Mouse (Mus musculus): ENCODE data around the gene Alkbh4. TPM values are rescaled to one million over a fixed set of nuclear protein-coding genes. Genes with fewer than 3 reads are reported as not detected.

Alkbh4 gene
- polyA plus RNA-seq, 1 experiment from 2014 or later: 29.9 TPM

DNA sequence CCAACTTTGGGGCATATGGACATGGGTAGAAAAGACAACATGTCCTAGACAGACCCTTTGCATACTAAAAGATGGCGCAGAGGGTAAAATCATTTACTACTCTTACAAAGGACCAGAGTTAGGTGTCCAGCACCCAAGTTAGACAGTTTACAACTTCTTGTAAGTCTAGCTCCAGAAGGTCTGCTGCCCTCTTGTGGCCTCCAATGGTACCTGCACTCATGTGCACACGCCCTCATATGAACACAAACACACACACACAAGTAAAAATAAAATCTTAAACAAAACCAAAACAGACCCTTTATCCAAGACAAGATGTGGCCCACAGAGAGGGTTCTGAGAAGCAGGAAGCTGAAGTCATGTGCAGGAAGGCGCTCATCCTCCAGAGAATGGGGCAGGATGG, 32.1 kb downstream of the Alkbh4 start:
- ATAC-seq (ENCODE audit: insufficient number of reproducible peaks, insufficient read depth, low FRiP score, low TSS enrichment, low read depth): no peak
- H3K4me2 ChIP-seq: no peak overlapping the region
- WGBS: 90% methylated on average over 3 of the region's 3 CpGs

DNA sequence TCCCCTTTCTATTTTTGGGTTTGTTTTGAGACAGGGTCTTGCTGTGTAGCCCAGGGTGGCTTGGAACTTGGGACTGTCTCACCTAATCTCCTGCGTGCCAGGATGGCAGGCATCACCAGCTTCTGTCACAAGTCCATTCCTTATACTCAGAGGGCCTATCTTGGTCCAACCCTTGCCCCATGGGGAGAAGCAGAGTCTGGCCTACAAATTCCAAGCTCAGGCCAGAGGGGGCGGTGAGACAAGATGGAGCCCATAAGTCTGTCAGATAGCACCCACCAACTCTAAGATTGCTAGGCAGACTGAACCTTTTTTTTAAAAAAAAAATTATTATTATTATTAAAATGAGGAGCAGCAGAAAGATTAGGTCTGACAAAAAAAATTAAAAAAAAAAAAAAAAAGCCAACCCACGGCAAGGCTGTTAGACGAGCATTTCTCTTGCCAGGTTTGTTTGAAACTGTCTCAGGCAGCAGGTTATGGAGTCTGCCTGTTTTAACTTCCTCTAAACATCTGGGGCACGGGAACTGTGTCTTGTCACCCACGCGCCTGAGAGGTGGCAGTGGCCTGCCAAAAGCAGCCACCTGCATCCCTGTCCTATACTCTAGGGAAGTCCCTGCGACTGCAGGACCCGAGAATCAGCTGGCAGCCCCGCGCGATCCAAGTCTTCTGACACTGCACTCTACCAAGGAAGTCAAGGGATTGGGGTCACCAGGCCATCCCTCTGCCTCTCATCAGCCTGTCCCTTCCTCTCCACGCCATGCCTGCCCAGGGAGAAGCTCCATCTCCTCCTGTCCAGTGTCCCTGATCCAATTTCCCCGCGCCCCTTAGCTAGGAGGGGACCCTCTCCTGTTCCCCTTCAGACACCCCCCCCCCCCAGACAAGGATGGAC, 33.9 kb downstream of the Alkbh4 start:
- peak; percentile 6; the same call in 1 of the 2 replicates for ATAC-seq (ENCODE audit: insufficient number of reproducible peaks, insufficient read depth, low FRiP score, low TSS enrichment, low read depth)
- Histone ChIP-seq H3K36me3 (peaks cover 11% of the 10 kb centered on the region), H3K9me3 (peaks cover 8% of the 10 kb centered on the region; the same call in 1 of the 2 replicates), H3K4me2 (peak overlapping the region; percentile 94), H3K4me3 (replicated peaks) (peak overlapping the region; percentile 63), H3K27ac (no peak overlapping the region), H3K9ac (replicated peaks) (peak overlapping the region; percentile 72), H3K27me3 (no peaks in the 10 kb centered on the region; the same call in 1 of the 2 replicates), H3K4me1 (replicated peaks) (peaks cover 12% of the 10 kb centered on the region)
- 11% methylated on average over 15 of the region's 15 CpGs for WGBS

More for the DNA sequence above, 32.1 kb downstream of the Alkbh4 start:
- Histone ChIP-seq H3K27ac (no peak overlapping the region), H3K9me3 (peaks cover 8% of the 10 kb centered on the region; the same call in 1 of the 2 replicates), H3K36me3 (peaks cover 11% of the 10 kb centered on the region), H3K4me1 (replicated peaks) (peaks cover 12% of the 10 kb centered on the region), H3K9ac (replicated peaks) (no peak overlapping the region), H3K27me3 (no peaks in the 10 kb centered on the region; the same call in 1 of the 2 replicates), H3K4me3 (replicated peaks) (no peak overlapping the region)

GRCm38 (mm10) chr5:136170512-136171362, 34.8 kb downstream of the Alkbh4 start, which contains the start of gene Orai2:
TSS of gene Orai2 (minus strand) at chr5:136170713.
- peaks cover 11% of the 10 kb centered on the region for H3K36me3 ChIP-seq
- peak; percentile 86 for ATAC-seq (ENCODE audit: insufficient number of reproducible peaks, insufficient read depth, low FRiP score, low TSS enrichment, low read depth)
- peaks cover 12% of the 10 kb centered on the region for H3K4me1 ChIP-seq (replicated peaks)
- 4% methylated on average over 49 of the region's 49 CpGs for WGBS
- H3K27me3 ChIP-seq: no peaks in the 10 kb centered on the region; the same call in 1 of the 2 replicates
- peak within 1 kb of the TSS; percentile 72 for H3K9ac ChIP-seq (replicated peaks)
- H3K9me3 ChIP-seq: peaks cover 12% of the 10 kb centered on the region; the same call in 1 of the 2 replicates
- peak within 1 kb of the TSS; percentile 41; the same call in 1 of the 2 replicates for H3K27ac ChIP-seq
- H3K4me2 ChIP-seq: peak within 1 kb of the TSS; percentile 94
- H3K4me3 ChIP-seq (replicated peaks): peak within 1 kb of the TSS; percentile 63

DNA sequence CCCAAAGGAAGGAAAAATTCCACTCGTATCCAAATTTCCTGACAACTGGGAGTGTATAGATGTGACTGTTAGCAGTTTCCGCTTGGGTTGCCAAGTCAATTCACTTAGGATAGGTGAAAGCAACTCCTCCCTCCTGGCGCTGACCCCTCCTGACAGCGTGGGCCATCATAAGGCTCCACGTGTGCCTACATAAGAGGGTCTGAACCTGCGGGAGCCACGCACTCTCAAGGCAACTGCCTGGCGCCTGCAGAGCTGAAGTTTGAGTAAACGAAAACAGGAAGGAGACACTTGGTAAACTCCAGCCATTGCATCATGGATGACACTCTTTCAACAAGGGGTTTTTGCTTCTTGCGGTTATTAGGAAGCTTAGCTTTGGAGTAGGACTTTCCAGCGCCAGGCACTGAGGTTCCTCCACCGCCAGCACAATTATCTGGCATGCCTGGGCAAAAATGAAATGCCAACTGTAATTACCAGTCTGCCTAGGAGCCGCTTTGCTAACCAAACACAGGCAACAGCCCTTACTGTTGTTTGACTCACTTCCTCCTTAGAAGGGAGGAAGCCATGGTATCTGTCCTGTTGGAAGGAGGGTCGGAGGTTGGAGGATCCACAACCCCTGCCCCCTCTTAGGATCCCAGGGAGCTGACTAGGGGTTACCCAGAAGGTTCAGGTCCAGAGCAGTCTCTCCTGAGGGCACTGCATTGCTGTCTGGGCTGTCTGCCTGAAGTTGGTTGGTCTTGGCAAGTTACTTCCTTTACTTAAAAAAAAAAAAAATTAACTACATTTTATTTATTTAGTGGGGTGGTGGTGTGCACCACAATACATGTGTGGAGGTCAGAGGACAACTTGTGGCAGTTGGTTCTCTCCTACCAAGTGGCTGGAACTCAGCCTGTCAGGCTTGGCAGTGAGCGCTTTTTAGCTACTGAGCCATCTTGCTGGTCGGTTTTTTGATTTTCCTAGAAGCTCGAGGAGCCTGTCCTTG, 35.7 kb downstream of the Alkbh4 start:
- H3K36me3 ChIP-seq: peaks cover 11% of the 10 kb centered on the region
- peak overlapping the region; percentile 94 for H3K4me2 ChIP-seq
- no peaks in the 10 kb centered on the region; the same call in 1 of the 2 replicates for H3K27me3 ChIP-seq
- no peak overlapping the region for H3K27ac ChIP-seq
- peak overlapping the region; percentile 57; the same call in 1 of the 2 replicates for H3K9ac ChIP-seq (replicated peaks)
- peaks cover 12% of the 10 kb centered on the region; the same call in 1 of the 2 replicates for H3K9me3 ChIP-seq
- H3K4me1 ChIP-seq (replicated peaks): peaks cover 12% of the 10 kb centered on the region
- ATAC-seq (ENCODE audit: insufficient number of reproducible peaks, insufficient read depth, low FRiP score, low TSS enrichment, low read depth): no peak
- peak overlapping the region; percentile 63 for H3K4me3 ChIP-seq (replicated peaks)
- 37% methylated on average over 17 of the region's 17 CpGs for WGBS

GRCm38 (mm10) chr5:136172939-136173338, 37.0 kb downstream of the Alkbh4 start:
- peaks cover 12% of the 10 kb centered on the region for H3K4me1 ChIP-seq (replicated peaks)
- H3K4me3 ChIP-seq (replicated peaks): no peak overlapping the region
- H3K9ac ChIP-seq (replicated peaks): no peak overlapping the region
- H3K36me3 ChIP-seq: peaks cover 12% of the 10 kb centered on the region
- H3K27me3 ChIP-seq: no peaks in the 10 kb centered on the region; the same call in 1 of the 2 replicates
- ATAC-seq (ENCODE audit: insufficient number of reproducible peaks, insufficient read depth, low FRiP score, low TSS enrichment, low read depth): no peak
- no peak overlapping the region for H3K27ac ChIP-seq
- peaks cover 11% of the 10 kb centered on the region; the same call in 1 of the 2 replicates for H3K9me3 ChIP-seq
- WGBS: 80% methylated on average over 9 of the region's 9 CpGs
- H3K4me2 ChIP-seq: no peak overlapping the region

- Histone ChIP-seq H3K36me3 (peaks cover 17% of the 10 kb centered on the region), H3K9me3 (0 out of 2 replicates have a peak, but pooled peaks cover 4% of the 10 kb centered on the region), H3K4me1 (replicated peaks) (peaks cover 12% of the 10 kb centered on the region), H3K27ac (no peak overlapping the region), H3K4me2 (no peak overlapping the region), H3K27me3 (no peaks in the 10 kb centered on the region; the same call in 1 of the 2 replicates), H3K4me3 (replicated peaks) (no peak overlapping the region), H3K9ac (replicated peaks) (no peak overlapping the region)
- no peak for ATAC-seq (ENCODE audit: insufficient number of reproducible peaks, insufficient read depth, low FRiP score, low TSS enrichment, low read depth)
- 58% methylated on average over 9 of the region's 9 CpGs for WGBS
These were observed 37.9 kb downstream of the Alkbh4 start for GRCm38 (mm10) chr5:136173606-136174463.

GRCm38 (mm10) chr5:136179594-136179993, 43.6 kb downstream of the Alkbh4 start:
- WGBS: 78% methylated on average over 5 of the region's 5 CpGs
- no peaks in the 10 kb centered on the region for H3K27me3 ChIP-seq
- ATAC-seq (ENCODE audit: insufficient number of reproducible peaks, insufficient read depth, low FRiP score, low TSS enrichment, low read depth): no peak
- H3K4me1 ChIP-seq (replicated peaks): no peaks in the 10 kb centered on the region
- no peak overlapping the region for H3K4me2 ChIP-seq
- H3K9ac ChIP-seq (replicated peaks): no peak overlapping the region
- H3K4me3 ChIP-seq (replicated peaks): no peak overlapping the region
- 0 out of 2 replicates have a peak, but pooled peaks cover 4% of the 10 kb centered on the region for H3K9me3 ChIP-seq
- no peak overlapping the region for H3K27ac ChIP-seq
- peaks cover 70% of the 10 kb centered on the region for H3K36me3 ChIP-seq

DNA sequence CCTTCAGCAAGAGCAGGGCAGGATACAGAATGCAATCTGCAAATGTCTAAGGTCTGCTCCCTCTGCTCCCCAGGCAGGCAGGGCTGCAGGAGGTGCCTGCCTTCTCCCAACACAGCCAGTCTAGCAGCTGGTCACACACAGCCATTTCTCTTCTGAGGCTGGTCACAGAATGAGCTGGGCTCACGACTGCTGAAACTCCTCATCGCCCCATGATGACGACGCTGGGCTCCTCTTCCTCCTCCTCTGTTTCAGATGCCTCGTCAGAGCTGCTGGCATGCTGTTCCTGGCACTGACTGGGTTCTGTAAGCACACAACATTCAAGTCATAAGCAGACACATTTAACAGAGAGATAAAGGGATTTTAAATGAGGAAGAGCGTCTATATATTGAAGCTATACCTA, 45.3 kb downstream of the Alkbh4 start:
- no peaks in the 10 kb centered on the region for H3K4me1 ChIP-seq (replicated peaks)
- 90% methylated on average over 6 of the region's 6 CpGs for WGBS
- H3K9ac ChIP-seq (replicated peaks): no peak overlapping the region
- no peaks in the 10 kb centered on the region for H3K9me3 ChIP-seq
- H3K27ac ChIP-seq: no peak overlapping the region
- no peaks in the 10 kb centered on the region for H3K27me3 ChIP-seq
- no peak overlapping the region for H3K4me2 ChIP-seq
- peaks cover 86% of the 10 kb centered on the region for H3K36me3 ChIP-seq
- no peak overlapping the region for H3K4me3 ChIP-seq (replicated peaks)
- no peak for ATAC-seq (ENCODE audit: insufficient number of reproducible peaks, insufficient read depth, low FRiP score, low TSS enrichment, low read depth)

GRCm38 (mm10) chr5:136182049-136182448, 46.1 kb downstream of the Alkbh4 start:
- H3K9ac ChIP-seq (replicated peaks): no peak overlapping the region
- no peak overlapping the region for H3K27ac ChIP-seq
- no peak overlapping the region for H3K4me3 ChIP-seq (replicated peaks)
- no peaks in the 10 kb centered on the region for H3K4me1 ChIP-seq (replicated peaks)
- H3K4me2 ChIP-seq: no peak overlapping the region
- ATAC-seq (ENCODE audit: insufficient number of reproducible peaks, insufficient read depth, low FRiP score, low TSS enrichment, low read depth): no peak
- no peaks in the 10 kb centered on the region for H3K9me3 ChIP-seq
- 85% methylated on average over 6 of the region's 6 CpGs for WGBS
- peaks cover 95% of the 10 kb centered on the region for H3K36me3 ChIP-seq
- no peaks in the 10 kb centered on the region for H3K27me3 ChIP-seq
